Mouse (Mus musculus) erythroblast, embryonic 14.5 days (primary cell): ENCODE data around the gene Slc38a9. TPM values are rescaled to one million over a fixed set of nuclear protein-coding genes. Genes with fewer than 3 reads are reported as not detected.

Experiments used
- H3K27me3 ChIP-seq: 2 replicates; pipeline ENCODE4 v1.6.1; 2012; ENCODE audit warnings: inconsistent platforms; ENCODE audit not compliant: control insufficient read depth
- H3K36me3 ChIP-seq: 2 replicates; pipeline ENCODE4 v1.6.1; 2012; ENCODE audit warnings: mild to moderate bottlenecking, inconsistent platforms; ENCODE audit not compliant: control insufficient read depth
- H3K4me1 ChIP-seq: 2 replicates; pipeline ENCODE4 v1.6.1; 2012; ENCODE audit warnings: inconsistent platforms; ENCODE audit not compliant: control insufficient read depth
- H3K4me3 ChIP-seq: replicated peaks from 2 replicates; pipeline ENCODE3; 2012; ENCODE audit warnings: moderate library complexity, mild to moderate bottlenecking, inconsistent platforms
- H3K9me3 ChIP-seq: 2 replicates; pipeline ENCODE4 v1.6.1; 2012; ENCODE audit warnings: low read length, inconsistent platforms, mixed read lengths; ENCODE audit not compliant: control insufficient read depth
- GATA1 ChIP-seq: IDR thresholded peaks from 2 replicates; pipeline ENCODE4 v1.6.1; 2012; ENCODE audit warnings: low read length, inconsistent platforms, mixed read lengths
- TAL1 ChIP-seq: IDR thresholded peaks from 3 replicates; pipeline ENCODE4 v1.6.1; 2012; ENCODE audit warnings: low read length, inconsistent platforms, mixed read lengths
- polyA plus RNA-seq: library from polyadenylated mRNA; stranded (reverse); fragments of >175 nt; gene quantifications from 2 replicates; pipeline ENCODE4 v1.2.3, GENCODE M21; 2012

The Slc38a9 gene
- polyA plus RNA-seq, 1 experiment: 0.39 TPM

DNA sequence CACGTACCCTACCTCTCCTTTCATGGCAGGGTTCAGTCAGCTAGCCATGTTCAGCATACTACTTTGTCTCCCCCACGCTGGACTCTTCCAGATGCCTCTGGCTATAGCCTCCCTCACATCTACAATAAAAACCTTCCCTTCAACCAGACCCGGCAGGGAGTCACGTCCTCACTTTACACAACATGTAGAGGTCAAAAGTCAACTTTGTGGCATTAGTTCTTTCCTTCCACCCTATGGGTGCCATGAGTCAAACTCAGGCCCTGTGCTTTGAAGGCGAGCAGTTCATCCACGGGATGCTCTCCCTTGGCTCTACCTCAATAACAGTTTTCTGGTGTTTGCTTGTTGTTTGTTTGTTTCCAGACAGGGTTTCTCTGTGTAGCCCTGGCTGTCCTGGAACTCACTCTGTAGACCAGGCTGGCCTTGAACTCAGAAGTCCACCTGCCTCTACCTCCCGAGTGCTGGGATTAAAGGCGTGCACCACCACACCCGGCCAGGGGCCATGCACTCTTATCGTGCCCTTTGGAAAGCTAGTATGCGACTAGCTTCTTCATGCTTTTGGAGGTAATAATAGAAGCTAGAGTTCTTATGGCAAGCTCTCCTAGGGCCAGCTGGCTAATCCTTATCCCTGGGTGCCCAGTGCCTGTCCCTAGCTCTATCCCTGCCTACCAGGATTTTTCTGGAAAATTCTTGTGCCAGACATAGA, 88.4 kb downstream of the Slc38a9 start:
- TF ChIP-seq GATA1 (no peak), TAL1 (no peak)
- Histone ChIP-seq H3K36me3 (peaks cover 31% of the 10 kb centered on the region), H3K4me3 (peak overlapping the region; percentile 25), H3K4me1 (peaks cover 98% of the 10 kb centered on the region), H3K27me3 (no peaks in the 10 kb centered on the region), H3K9me3 (no peaks in the 10 kb centered on the region)

DNA sequence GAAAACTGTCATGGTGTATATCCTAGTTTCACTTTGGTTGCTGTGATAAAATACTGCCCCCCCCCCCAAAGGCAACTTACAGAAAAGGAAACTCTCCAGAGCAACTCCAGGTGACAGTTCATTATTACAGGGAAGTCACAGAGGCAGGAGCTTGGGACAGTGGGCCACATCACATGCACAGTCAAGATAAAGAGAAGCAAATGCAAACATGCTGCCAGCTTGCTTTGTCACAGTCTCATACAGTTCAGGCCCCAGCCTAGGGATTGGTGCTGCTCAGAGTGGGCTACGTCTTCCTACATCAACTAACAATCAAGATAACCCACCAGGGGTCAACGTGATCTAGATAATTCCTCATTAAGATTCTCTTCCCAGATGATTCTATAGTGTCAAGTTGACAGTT, 89.3 kb downstream of the Slc38a9 start:
- Histone ChIP-seq H3K4me1 (peaks cover 93% of the 10 kb centered on the region), H3K27me3 (no peaks in the 10 kb centered on the region), H3K4me3 (peak overlapping the region; percentile 8), H3K9me3 (no peaks in the 10 kb centered on the region), H3K36me3 (peaks cover 23% of the 10 kb centered on the region)
- no peak for TF ChIP-seq TAL1
- TF ChIP-seq GATA1: no peak

GRCm38 (mm10) chr13:112751454-112752308, 91.1 kb downstream of the Slc38a9 start:
- H3K36me3 ChIP-seq: peaks cover 17% of the 10 kb centered on the region
- H3K9me3 ChIP-seq: no peaks in the 10 kb centered on the region
- TF ChIP-seq GATA1: no peak
- TF ChIP-seq TAL1: no peak
- peaks cover 85% of the 10 kb centered on the region for H3K4me1 ChIP-seq
- peak overlapping the region; percentile 46 for H3K4me3 ChIP-seq
- H3K27me3 ChIP-seq: no peaks in the 10 kb centered on the region

- Histone ChIP-seq H3K4me3 (no peak overlapping the region), H3K4me1 (peaks cover 81% of the 10 kb centered on the region), H3K27me3 (no peaks in the 10 kb centered on the region), H3K36me3 (peaks cover 10% of the 10 kb centered on the region), H3K9me3 (no peaks in the 10 kb centered on the region)
- no peak for TF ChIP-seq TAL1
- TF ChIP-seq GATA1: no peak
These were observed 91.9 kb downstream of the Slc38a9 start for GRCm38 (mm10) chr13:112752309-112752975.

DNA sequence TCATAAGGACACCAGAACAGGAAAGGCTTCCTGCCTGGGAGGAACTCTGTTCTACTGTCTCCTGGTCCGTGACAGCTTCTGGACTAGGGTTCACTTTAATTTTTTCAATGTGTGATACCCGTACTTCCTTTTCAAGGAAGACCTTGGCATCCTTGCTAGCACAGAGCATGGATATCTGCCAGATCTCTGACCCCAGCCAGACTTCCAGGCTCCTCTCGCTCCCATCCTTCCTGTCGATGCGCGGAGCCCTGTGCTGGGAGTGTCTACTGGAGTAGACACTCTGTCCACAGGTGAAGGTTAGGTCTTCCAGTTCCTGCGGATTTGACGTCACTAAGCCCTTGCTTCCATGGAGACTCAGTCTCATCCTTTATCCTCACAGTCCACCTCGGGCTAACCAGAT, 93.0 kb downstream of the Slc38a9 start:
- TF ChIP-seq GATA1 (no peak), TAL1 (no peak)
- H3K4me1 ChIP-seq: peaks cover 79% of the 10 kb centered on the region
- no peaks in the 10 kb centered on the region for H3K27me3 ChIP-seq
- H3K4me3 ChIP-seq: no peak overlapping the region
- H3K9me3 ChIP-seq: no peaks in the 10 kb centered on the region
- peaks cover 10% of the 10 kb centered on the region for H3K36me3 ChIP-seq

- H3K27me3 ChIP-seq: no peaks in the 10 kb centered on the region
- no peaks in the 10 kb centered on the region for H3K9me3 ChIP-seq
- H3K4me3 ChIP-seq: no peak overlapping the region
- no peak for TF ChIP-seq GATA1
- no peak for TF ChIP-seq TAL1
- H3K4me1 ChIP-seq: peaks cover 77% of the 10 kb centered on the region
- peaks cover 5% of the 10 kb centered on the region; the same call in 1 of the 2 replicates for H3K36me3 ChIP-seq
These were observed 94.3 kb downstream of the Slc38a9 start for GRCm38 (mm10) chr13:112754871-112755270.

DNA sequence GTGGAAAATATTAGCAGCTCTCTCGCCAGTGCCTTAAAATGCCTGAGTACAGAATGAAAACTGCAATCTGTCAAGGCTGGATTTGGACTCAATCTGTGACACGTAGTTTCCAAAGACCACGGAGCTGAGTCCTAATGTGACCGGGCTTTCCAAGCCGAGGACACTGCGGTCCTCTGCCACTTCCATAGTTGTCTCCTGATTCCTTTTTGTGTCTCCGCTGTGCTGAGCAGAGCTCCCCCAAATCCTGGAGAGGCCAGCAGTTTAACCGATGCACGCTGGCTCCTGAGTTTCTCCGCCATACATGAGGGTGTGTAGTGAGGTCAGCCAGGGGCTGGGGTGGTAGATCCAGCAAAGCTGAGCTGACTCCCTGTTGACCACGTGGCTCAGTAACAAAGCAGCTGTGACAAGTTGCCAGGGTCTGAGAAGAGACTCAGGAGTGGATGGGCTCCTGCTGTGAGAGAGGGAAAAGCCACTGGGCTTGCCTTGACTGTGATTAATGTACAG, 95.0 kb downstream of the Slc38a9 start:
- Histone ChIP-seq H3K9me3 (no peaks in the 10 kb centered on the region), H3K4me3 (no peak overlapping the region), H3K4me1 (peaks cover 77% of the 10 kb centered on the region), H3K27me3 (no peaks in the 10 kb centered on the region), H3K36me3 (peaks cover 3% of the 10 kb centered on the region; the same call in 1 of the 2 replicates)
- TF ChIP-seq GATA1 (no peak), TAL1 (no peak)

DNA sequence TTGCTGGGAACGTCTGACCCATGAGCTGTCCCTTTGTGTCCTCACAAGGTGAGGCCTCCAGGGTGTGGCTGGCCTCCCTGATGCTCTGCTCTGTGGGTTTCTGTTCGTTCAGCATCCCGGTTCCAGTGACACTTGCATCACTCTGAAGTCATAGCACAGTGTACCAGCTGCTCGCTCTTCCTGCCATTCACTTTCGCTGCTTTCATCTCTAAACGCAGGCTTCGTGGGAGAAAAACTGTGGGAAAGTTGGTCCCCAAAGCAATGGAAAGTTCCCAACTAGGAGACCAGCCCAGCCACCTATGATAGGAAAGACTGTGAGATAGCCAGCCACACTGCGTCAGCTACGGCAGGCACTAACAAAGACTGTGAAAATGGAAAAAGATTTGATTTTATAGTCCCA, 96.8 kb downstream of the Slc38a9 start:
- Histone ChIP-seq H3K9me3 (no peaks in the 10 kb centered on the region), H3K27me3 (no peaks in the 10 kb centered on the region), H3K4me1 (peaks cover 74% of the 10 kb centered on the region), H3K36me3 (no peaks in the 10 kb centered on the region), H3K4me3 (no peak overlapping the region)
- no peak for TF ChIP-seq GATA1
- TF ChIP-seq TAL1: no peak
